Mouse (Mus musculus): ENCODE measurements around the gene Csnk2a2.

Gene Csnk2a2

GRCm38 (mm10) chr8:95424682-95425081 lies 65.2 kb downstream of the Csnk2a2 start:
- DNase-seq (ENCODE audit: low spot score), result no peak

GRCm38 (mm10) chr8:95422193-95422810 lies 67.5 kb downstream of the Csnk2a2 start:
- DNase-seq (ENCODE audit: low spot score), result no peak

- DNase-seq (ENCODE audit: low spot score), result no peak
Observed at GRCm38 (mm10) chr8:95411309-95411972, 78.4 kb downstream of the Csnk2a2 start.

GRCm38 (mm10) chr8:95409518-95409917 lies 80.3 kb downstream of the Csnk2a2 start:
- no peak for DNase-seq (ENCODE audit: low spot score)

- DNase-seq (ENCODE audit: low spot score), result no peak
Observed at GRCm38 (mm10) chr8:95401091-95401490, 88.7 kb downstream of the Csnk2a2 start.

- no peak for DNase-seq (ENCODE audit: low spot score)
Observed at GRCm38 (mm10) chr8:95399131-95399530, 90.7 kb downstream of the Csnk2a2 start.

- no peak for DNase-seq (ENCODE audit: low spot score)
Observed at GRCm38 (mm10) chr8:95397201-95397600, 92.6 kb downstream of the Csnk2a2 start.

- DNase-seq (ENCODE audit: low spot score), result no peak
Observed at GRCm38 (mm10) chr8:95396752-95397151, 93.1 kb downstream of the Csnk2a2 start.
